Mouse (Mus musculus) liver, embryonic 15.5 days (tissue): ENCODE data around the gene Tnpo1. TPM values are rescaled to one million over a fixed set of nuclear protein-coding genes. Genes with fewer than 3 reads are reported as not detected.

Experiments used
- ATAC-seq: fragments of 200-750 bp; cut with Nextera tagmentation; 2 replicates; pipeline ENCODE4 v1.8.0; 2017; ENCODE audit warnings: moderate number of reproducible peaks, mild to moderate bottlenecking, moderate library complexity; ENCODE audit not compliant: insufficient read depth
- H3K27ac ChIP-seq: fragments of 300-500 bp; sonication (generic); replicated peaks from 2 replicates; pipeline ENCODE4 v1.5.1; 2015; ENCODE audit warnings: mild to moderate bottlenecking, inconsistent platforms
- H3K27me3 ChIP-seq: fragments of 300-500 bp; sonication (generic); 2 replicates; pipeline ENCODE4 v1.6.1; 2015; ENCODE audit warnings: mild to moderate bottlenecking, inconsistent platforms
- H3K36me3 ChIP-seq: fragments of 300-500 bp; sonication (generic); replicated peaks from 2 replicates; pipeline ENCODE4 v1.6.1; 2015; ENCODE audit warnings: moderate library complexity, mild to moderate bottlenecking, inconsistent platforms
- H3K4me1 ChIP-seq: fragments of 300-500 bp; sonication (generic); replicated peaks from 2 replicates; pipeline ENCODE4 v1.6.1; 2015; ENCODE audit warnings: inconsistent platforms
- H3K4me2 ChIP-seq: fragments of 300-500 bp; sonication (generic); 2 replicates; pipeline ENCODE4 v1.6.1; 2015; ENCODE audit warnings: moderate library complexity, mild to moderate bottlenecking, inconsistent platforms
- H3K4me3 ChIP-seq: fragments of 300-500 bp; sonication (generic); replicated peaks from 2 replicates; pipeline ENCODE4 v1.5.1; 2015; ENCODE audit warnings: mild to moderate bottlenecking, inconsistent platforms
- H3K9ac ChIP-seq: fragments of 300-500 bp; sonication (generic); 2 replicates; pipeline ENCODE4 v1.6.1; 2015; ENCODE audit warnings: moderate library complexity, mild to moderate bottlenecking, inconsistent platforms
- H3K9me3 ChIP-seq: fragments of 300-500 bp; sonication (generic); replicated peaks from 2 replicates; pipeline ENCODE4 v1.6.1; 2016; ENCODE audit warnings: inconsistent platforms
- WGBS: fragments of 180-500 bp; shearing (Covaris S2); methylation state at CpG from one replicate; pipeline ENCODE4 v1.1.7; 2015; ENCODE audit warnings: mixed read lengths; ENCODE audit not compliant: insufficient replicate concordance; 5-methylcytosine and 5-hydroxymethylcytosine counted together
- polyA plus RNA-seq: library from polyadenylated mRNA; unstranded; fragments of >200 nt; fragmentation: Nextera tagmentation; extraction: Ambion mirVana; gene quantifications from 2 replicates; pipeline ENCODE4 v1.2.1, GENCODE M21; 2015

The Tnpo1 gene
- polyA plus RNA-seq, 1 experiment from 2014 or later = 20.7 TPM

DNA sequence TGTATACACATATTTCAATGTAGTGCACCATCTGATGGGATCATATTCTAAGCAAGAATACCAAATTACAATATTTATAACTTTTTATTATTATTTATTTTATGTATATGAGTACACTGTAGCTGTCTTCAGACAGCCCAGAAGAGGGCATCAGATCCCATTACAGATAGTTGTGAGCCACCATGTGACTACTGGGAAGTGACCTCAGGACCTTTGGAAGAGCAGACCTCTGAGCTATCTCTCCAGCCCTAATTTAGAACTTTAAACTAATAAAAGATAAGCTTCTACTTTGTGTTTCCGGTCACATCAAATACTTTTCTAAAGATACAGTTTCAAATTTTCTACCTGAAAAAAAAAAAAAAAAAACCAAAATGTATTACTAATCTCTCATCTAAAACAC, 117.1 kb downstream of the Tnpo1 start:
- Histone ChIP-seq H3K27ac (no peak overlapping the region), H3K27me3 (no peaks in the 10 kb centered on the region), H3K36me3 (peaks cover 19% of the 10 kb centered on the region), H3K9ac (no peak overlapping the region), H3K9me3 (no peaks in the 10 kb centered on the region), H3K4me2 (no peak overlapping the region), H3K4me1 (peaks cover 30% of the 10 kb centered on the region), H3K4me3 (no peak overlapping the region)
- ATAC-seq = no peak
- 36% methylated on average over 1 of the region's 1 CpGs for WGBS

DNA sequence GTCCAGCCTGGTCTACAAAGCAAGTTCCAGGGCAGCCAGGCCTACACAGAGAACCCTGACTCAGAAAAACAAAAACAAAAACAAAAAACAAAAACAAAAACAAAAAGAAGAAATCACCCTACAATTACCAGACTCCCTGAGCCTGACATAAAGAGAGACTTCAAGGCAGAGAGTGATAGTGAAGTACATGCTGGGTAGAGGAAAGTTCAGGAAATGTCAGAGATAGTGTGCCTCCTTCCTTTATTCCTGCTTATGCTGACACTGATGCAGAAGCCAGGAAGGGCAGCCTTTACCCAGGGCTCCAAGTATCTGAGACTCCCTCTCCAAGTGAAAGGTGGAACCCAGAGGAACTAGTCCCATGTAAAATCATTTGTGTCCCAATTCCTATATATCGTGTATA, 121.7 kb downstream of the Tnpo1 start:
- WGBS = 60% methylated on average over 1 of the region's 1 CpGs
- Histone ChIP-seq H3K27ac (peak overlapping the region; percentile 16; the same call in 1 of the 2 replicates), H3K4me1 (peaks cover 14% of the 10 kb centered on the region), H3K27me3 (no peaks in the 10 kb centered on the region), H3K9ac (no peak overlapping the region), H3K36me3 (peaks cover 52% of the 10 kb centered on the region), H3K9me3 (no peaks in the 10 kb centered on the region; the same call in 1 of the 2 replicates), H3K4me3 (no peak overlapping the region), H3K4me2 (no peak overlapping the region)
- no peak for ATAC-seq

DNA sequence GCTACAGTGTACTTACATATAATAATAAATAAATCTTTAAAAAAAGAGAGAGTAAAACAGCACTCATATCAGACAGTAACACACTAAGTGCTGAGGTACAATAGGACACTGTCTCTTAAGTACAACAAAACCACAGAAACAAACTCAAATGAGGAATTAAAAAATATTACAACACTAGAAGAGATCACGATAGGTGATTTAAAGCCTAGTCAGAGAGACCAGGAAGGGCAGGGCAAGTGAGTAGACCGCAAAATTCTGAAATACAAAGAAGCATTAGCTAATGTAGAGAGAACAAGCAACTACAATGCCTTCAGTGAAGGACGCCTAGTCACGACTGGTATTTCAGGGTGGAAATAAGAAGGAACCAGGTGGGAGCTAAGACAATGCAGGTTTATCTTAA, 122.5 kb downstream of the Tnpo1 start:
- Histone ChIP-seq H3K27ac (no peak overlapping the region), H3K9me3 (no peaks in the 10 kb centered on the region; the same call in 1 of the 2 replicates), H3K4me3 (no peak overlapping the region), H3K9ac (no peak overlapping the region), H3K36me3 (peaks cover 60% of the 10 kb centered on the region), H3K4me1 (peaks cover 14% of the 10 kb centered on the region), H3K4me2 (no peak overlapping the region), H3K27me3 (no peaks in the 10 kb centered on the region)
- 33% methylated on average over 4 of the region's 4 CpGs for WGBS
- no peak for ATAC-seq

DNA sequence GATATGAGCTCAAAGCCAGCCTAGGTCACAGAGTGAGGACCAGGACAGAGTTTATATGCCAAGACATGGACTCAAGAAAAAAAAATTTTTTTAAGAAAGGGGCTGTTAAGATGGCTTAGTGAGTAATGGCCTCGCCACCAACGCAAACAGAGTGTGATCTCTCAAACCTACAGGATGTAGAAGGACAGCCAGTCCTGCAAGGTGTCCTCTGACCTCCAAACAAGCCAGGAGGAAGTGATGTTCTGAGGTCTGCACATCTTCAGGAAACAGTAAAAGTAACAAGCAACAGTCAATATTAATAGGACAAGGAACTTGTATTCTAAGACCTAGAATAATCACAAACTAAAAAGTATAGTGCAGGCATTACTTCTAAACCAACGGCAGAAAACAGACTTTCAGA, 123.2 kb downstream of the Tnpo1 start:
- no peak for ATAC-seq
- H3K4me2 ChIP-seq = no peak overlapping the region
- peaks cover 8% of the 10 kb centered on the region for H3K4me1 ChIP-seq
- 69% methylated on average over 3 of the region's 3 CpGs for WGBS
- H3K9me3 ChIP-seq = no peaks in the 10 kb centered on the region; the same call in 1 of the 2 replicates
- H3K27me3 ChIP-seq = no peaks in the 10 kb centered on the region
- H3K9ac ChIP-seq = no peak overlapping the region
- H3K4me3 ChIP-seq = no peak overlapping the region
- no peak overlapping the region for H3K27ac ChIP-seq
- H3K36me3 ChIP-seq = peaks cover 62% of the 10 kb centered on the region

DNA sequence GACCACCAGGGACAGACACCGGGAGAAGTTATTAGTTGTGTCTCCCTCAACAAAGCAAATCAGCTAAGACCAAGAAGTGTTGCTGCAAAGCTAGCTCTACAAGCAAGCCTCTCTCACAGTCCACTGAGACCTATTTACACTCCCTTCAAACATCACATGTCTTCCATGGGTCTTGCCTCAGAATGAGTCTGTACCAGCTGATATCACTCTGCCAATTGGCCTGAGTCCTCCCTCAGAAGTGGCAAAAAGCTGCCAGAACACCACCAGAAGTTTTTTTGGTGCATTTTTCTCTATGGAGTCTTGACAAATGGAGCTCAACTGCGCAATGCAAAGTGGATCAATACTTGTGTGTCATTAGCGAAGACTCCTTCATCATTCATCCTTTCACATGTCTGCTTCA, 130.7 kb downstream of the Tnpo1 start:
- no peaks in the 10 kb centered on the region for H3K9me3 ChIP-seq
- no peak overlapping the region for H3K9ac ChIP-seq
- ATAC-seq = no peak
- H3K4me3 ChIP-seq = no peak overlapping the region
- peaks cover 59% of the 10 kb centered on the region for H3K36me3 ChIP-seq
- no peaks in the 10 kb centered on the region for H3K4me1 ChIP-seq
- H3K27me3 ChIP-seq = no peaks in the 10 kb centered on the region
- H3K4me2 ChIP-seq = no peak overlapping the region
- WGBS = 88% methylated on average over 3 of the region's 3 CpGs
- no peak overlapping the region for H3K27ac ChIP-seq

DNA sequence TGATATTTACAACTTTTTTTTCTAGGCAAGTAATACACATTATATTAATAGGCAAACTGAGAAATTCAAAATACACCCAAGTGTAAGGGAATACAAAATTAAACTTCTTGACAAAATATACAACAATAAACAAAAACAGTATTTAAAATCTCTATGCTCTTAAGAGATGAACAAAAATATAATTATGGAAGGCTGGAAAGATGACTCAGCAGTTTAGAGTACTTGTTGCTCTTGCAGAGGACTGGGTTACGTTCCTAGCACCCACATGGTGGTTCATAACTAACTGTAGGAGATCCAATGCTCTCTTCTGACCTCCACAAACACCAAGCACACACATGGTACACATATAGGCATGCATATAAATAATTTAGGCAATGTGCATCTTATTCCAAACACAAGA, 133.3 kb downstream of the Tnpo1 start:
- H3K9me3 ChIP-seq = no peaks in the 10 kb centered on the region
- no peaks in the 10 kb centered on the region for H3K4me1 ChIP-seq
- H3K27me3 ChIP-seq = no peaks in the 10 kb centered on the region
- peaks cover 52% of the 10 kb centered on the region for H3K36me3 ChIP-seq
- whole genome bisulfite sequencing = 91% methylated on average over 1 of the region's 1 CpGs
- H3K4me3 ChIP-seq = no peak overlapping the region
- H3K4me2 ChIP-seq = no peak overlapping the region
- no peak overlapping the region for H3K27ac ChIP-seq
- no peak overlapping the region for H3K9ac ChIP-seq
- no peak for ATAC-seq

DNA sequence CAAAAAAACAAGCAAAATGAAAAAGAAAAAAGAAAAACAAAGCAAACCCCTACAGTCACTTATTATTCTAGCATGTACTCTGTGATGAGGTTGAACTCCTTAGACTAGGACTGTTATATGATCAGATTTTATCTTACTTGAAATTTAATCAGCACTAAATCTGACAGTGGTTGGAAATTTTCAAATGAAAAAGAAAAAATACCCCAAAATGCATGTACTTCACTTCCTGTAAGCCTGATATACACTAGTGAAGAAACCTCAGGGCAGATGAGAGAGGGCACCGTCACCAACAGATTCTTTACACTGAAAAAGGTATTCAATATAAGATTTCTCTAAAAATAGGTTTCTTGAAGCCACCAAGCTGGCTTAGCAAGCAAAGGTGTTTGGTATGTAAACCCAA, 134.5 kb downstream of the Tnpo1 start:
- Histone ChIP-seq H3K9ac (no peak overlapping the region), H3K4me2 (no peak overlapping the region), H3K27me3 (no peaks in the 10 kb centered on the region), H3K9me3 (no peaks in the 10 kb centered on the region), H3K36me3 (peaks cover 53% of the 10 kb centered on the region), H3K27ac (no peak overlapping the region), H3K4me1 (peaks cover 6% of the 10 kb centered on the region), H3K4me3 (no peak overlapping the region)
- ATAC-seq = no peak
- WGBS = 89% methylated on average over 1 of the region's 1 CpGs

Other genes starting within 250 kb of the Tnpo1 start
- gene Tmem171, start 231.6 kb downstream of the Tnpo1 start, polyA plus RNA-seq = 0.15 and 0.22 TPM in 2 replicates
- gene Fcho2, start 110.9 kb downstream of the Tnpo1 start, polyA plus RNA-seq = 25.5 and 28.0 TPM in 2 replicates
- not detected in 2 replicates for gene 1700024P04Rik, start 58.2 kb upstream of the Tnpo1 start, polyA plus RNA-seq